Mouse (Mus musculus) spleen, postnatal 4 days (tissue): Measurements from ENCODE around the gene Dmp1.

Experiments
- DNase-seq, 2 experiments: peaks; one replicate each; pipeline ENCODE4 v3.0.0; 2022; ENCODE audit warnings: low spot score in 2 of 2

The Dmp1 gene

DNA sequence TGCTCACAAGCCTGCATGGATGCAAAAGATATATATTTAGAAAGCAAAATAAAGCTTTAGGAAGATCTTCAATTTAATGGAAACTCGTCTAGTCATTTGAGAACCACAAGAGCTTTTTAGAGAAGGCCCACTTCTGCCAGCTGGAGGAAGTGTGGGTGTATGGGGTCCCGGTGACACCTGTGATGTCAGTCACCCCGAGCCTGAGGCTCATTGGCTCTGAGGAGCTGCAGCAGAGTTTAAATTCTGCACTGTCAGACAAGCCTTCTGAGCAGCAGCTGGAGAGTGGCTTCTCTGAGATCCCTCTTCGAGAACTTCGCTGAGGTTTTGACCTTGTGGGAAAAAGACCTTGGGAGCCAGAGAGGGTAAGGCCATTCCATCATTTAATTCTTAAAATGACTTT is at the start of gene Dmp1:
Dmp1 (plus strand) TSS at position 263 of the 400 bp plus-strand sequence.
- no peak for DNase-seq

- no peak for DNase-seq
These were observed 44.7 kb upstream of the Dmp1 start for GRCm38 (mm10) chr5:104157701-104158100.

GRCm38 (mm10) chr5:104158332-104159052 is 43.9 kb upstream of the Dmp1 start:
- no peak for DNase-seq

DNA sequence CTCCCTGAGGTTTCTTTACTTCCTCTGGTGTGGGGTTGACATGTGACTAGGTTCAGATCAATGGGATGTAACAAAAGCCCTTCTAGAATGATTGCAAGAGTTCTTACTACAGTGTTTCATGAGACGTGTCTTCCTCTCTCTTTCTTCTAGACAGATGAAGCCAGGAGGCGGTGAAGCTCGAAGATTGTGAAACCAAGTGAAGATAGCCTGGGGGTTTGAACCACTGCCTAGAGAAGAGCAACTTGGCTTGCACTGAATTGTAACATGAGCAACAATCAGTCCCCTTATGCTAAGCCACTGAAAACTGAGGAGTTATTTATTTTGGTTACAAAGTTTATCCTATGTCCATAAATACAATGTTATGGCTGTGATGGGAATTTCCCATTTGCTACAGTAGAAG is 41.8 kb upstream of the Dmp1 start:
- no peak for DNase-seq

DNA sequence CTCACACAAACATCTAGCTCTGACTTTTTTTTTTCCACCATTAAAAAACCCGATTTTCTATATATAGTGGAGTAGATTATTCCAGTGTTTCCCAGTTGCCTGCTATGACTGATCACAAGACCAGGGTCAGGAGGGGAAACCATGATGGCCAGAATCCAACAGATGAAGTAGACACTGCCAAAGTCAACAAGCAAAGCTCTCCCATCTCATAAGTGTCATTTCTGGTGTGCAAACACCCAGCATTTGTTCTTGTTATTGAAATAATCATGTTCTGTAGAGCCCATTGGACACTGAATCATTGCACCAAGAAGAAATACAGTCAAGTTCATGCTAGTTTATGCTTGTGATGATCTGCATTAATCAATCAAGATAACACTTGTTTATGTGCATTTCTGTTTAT is 41.0 kb upstream of the Dmp1 start:
- DNase-seq, result no peak

DNA sequence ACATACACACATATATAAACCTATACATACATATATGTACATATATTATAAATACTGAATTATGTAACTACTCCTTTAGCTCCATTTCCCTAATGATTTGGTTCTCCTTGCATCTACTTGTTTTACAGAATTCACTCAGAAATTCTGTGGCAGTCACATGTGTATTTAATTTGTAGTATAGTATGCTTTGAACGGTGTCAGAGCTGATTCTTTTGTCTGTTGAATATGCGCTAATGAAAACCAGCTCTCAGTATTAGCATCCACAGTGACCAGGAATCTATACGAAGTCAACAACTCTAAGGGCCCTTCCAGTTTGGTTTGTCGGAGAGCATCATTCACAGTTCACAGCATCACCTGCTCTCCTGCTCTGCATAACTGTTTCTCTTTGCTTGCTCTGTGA is 38.9 kb upstream of the Dmp1 start:
- DNase-seq, result no peak

DNA sequence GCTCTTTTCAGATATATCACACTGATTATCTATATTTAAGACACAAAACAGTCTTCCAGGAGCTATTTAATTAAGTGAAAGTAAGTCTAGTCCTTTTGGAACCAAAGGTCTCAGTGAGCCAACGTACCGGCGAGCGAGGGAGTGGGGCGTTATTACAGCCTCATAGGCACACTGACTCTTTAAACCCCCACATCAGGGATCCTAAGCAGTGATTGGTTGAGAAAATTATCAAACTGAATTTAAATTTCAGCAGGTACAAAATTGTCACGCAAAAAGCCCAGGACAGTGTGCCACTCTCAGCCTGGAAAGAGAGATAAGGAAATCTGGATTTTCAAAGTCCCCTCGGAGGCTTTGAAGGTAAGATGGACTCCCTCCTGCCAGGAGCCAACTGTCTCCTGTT is 32.0 kb upstream of the Dmp1 start, which contains the start of gene Dspp:
Dspp (plus strand) TSS at position 301 of the 400 bp plus-strand sequence.
- no peak for DNase-seq

- no peak for DNase-seq
These were observed 29.3 kb upstream of the Dmp1 start for GRCm38 (mm10) chr5:104173094-104173493.

DNA sequence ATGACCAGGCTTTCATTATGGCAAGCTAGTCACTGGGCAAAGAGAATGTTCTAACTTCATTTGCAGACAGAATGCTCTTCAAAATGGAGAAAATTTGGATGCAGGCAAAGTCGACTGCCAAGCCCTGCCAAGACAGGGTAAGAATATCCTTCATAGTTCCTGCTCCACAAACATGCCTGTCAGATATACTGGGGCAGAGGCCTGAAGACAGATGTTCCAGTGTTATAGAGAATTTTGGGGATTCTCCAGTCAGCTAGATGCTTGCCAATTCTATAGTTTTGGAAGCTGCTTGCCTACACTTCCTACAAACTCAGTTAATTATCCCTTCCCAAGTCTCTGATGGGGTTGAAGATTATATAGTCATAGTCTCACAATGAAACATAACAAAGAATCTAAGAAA is 18.7 kb upstream of the Dmp1 start:
- DNase-seq, result no peak

GRCm38 (mm10) chr5:104187281-104187680 is 15.1 kb upstream of the Dmp1 start:
- DNase-seq, result no peak

DNA sequence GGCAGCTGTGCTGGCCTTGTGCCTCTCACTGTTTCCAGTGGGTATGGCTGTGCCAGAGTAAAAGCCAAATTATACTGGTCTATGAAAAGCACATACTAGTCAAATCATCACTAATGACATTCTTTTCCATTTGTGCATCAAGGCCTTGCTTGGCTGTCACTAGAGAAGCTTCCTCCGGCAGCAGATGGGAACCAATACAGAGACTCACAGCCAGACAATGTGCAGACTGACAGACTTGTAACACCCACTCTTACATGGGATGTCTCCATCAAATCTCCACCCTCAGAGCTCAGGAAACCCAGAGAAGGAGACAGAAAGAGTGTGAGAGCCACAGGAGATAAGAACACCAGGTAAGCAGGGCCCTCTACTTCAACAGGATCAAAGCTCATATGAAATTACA is 7.3 kb upstream of the Dmp1 start:
- no peak for DNase-seq

- no peak for DNase-seq
These were observed 1.1 kb upstream of the Dmp1 start for GRCm38 (mm10) chr5:104201153-104201950.

GRCm38 (mm10) chr5:104212531-104212930 is 10.1 kb downstream of the Dmp1 start:
- DNase-seq, result no peak

DNA sequence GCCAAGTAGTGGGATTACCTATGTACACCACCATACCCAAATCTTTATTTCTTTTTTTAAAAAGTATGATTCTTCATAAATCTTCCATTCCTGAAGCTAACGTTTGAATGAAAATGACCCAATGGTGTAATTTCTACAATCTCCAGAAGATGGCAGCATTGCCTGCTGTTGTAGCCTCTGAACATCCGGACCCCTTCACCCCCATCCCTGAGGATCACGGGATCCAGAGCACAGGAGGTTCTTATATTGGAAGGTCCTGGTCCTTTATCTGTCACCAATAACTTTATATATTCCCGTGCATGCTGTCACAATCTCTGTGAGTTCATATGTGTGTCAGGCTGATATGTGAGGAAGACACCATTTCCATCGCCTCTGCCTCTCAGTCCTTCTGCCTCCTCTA is 16.5 kb downstream of the Dmp1 start:
- no peak for DNase-seq

- no peak for DNase-seq
These were observed 21.9 kb downstream of the Dmp1 start for GRCm38 (mm10) chr5:104224299-104224698.

DNA sequence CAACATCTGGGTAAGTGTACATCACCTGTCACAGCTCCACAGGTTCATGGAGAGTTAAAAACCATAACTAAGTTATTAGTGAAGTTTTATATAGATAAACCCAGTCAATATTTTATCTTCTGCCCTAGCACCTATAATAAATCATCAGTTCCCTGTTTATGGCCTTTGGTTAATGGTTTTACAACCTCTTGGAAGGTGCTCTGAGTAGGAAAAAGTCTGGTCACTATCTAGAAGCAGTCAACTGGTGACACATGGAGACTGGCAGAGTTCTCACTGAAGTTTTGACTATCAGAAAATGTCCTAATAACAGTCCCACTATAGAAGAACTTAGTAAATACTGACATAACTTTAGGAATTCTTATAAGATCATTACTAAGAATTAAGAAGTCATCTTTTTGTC is 22.3 kb downstream of the Dmp1 start:
- DNase-seq, result no peak

DNA sequence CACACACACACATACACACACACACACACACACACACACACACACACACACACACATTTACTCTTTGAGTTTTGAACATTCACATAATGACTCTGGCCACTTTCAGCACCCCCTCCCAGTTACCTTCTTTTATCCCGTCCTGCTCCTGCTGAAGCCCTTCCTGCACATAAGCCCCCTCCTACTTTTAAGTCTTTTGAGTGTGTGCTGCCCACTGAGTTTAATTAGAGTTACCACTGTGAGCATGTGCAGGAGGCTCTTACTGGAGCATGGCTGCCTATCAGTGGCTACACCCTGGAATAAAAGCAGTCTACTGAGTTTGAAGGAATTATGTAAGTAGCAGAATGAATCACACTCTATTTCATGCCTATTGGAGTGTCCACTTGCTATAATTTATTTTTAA is 26.1 kb downstream of the Dmp1 start:
- no peak for DNase-seq

DNA sequence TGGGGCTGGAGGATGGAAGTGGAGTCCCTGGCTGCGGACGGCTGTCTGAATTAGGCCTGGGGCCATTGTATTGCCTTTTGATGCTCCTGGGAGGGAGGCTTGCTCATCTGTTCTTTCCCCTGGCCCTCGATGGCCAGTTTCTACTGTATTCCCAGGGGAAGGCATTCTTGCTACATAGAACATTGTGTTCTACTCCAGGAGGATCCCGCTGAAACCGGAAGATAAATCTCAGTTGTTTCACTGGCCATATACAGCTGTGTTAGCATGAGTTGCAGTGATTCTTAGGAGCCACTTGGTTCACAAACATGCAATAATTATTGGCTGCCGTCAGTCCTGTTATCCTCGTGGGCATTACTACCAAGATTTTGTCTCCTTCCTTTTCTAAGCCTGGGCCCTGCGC is 34.3 kb downstream of the Dmp1 start:
- DNase-seq, result no peak

DNA sequence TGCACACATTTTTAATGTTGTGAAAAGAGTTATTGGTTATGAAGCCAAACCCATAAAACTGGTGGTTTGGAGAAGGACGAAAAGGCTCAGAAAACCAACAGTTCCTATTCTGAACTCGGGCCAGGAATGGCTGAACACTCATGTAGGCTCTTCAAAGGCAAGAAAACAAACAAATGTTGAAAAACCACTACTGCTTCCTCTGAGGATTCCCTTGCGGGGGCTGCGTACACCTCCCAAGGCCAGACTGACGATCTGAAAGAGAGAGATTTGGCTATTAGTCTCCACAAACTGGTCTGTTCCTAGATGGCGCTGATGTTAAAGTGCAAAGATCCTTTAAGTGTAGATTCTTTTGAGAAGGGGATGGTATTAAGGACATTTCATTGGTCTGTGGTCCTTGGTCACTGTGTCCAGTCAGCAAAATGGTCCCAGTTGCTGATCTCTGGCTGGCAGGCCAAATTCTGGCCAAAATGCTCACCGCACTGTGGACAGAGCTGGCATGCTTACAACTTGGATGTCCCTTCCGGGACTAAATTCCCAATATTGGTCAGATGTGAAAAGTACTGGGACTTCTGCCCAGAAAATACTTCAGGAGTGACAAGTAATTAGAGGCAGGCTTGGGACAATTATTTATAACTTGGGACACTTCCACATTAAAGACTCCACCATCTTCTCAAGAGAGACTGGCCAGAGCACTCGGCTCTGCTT is 37.4 kb downstream of the Dmp1 start:
- no peak for DNase-seq

DNA sequence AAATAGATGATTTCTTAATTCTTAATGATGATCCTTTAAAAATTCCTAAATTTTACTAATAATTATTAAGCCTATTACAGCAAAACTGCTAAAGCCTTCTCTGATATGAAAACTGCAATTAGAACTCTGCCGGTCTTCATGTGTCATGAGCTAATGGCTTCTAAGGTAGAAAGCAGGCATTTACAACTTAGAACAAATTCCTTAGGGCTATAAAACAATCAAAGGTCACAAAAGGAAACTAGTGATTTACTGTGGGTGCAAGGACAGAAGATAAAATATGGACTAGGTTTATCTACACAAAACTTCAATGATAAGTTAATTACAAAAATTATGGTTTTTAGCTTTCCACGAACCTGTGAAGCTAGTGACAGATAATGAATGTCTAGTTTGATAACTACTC is 41.8 kb downstream of the Dmp1 start:
- DNase-seq, result no peak

DNA sequence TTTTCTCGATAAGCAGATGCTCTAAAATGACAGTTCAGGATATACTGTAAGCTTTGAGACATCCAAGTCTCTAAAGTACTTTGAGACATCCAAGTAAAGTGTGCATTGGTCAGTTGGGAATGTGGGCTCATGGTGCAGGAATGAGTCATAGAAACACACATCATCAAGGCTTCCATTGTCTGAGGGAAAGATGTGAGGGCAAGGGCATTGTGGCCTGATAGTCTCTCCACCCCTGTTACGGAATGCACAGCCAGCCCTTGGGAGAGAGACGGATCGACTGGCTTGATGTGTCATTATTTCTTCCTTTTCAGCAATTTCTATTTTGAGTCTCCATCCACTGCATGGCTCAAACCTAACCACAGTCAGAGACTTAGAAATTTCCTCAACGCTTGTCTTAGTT is 49.4 kb downstream of the Dmp1 start:
- no peak for DNase-seq

GRCm38 (mm10) chr5:104256585-104256984 is 54.2 kb downstream of the Dmp1 start:
- no peak for DNase-seq
